Mouse (Mus musculus) stomach, postnatal 0 days (tissue): Measurements from ENCODE around the gene Tgfbr3.

ENCODE experiments used
- CTCF ChIP-seq: IDR thresholded peaks from 2 replicates; pipeline ENCODE4 v1.5.1; 2016; ENCODE audit warnings: antibody characterized with exemption, low read depth, mild to moderate bottlenecking, moderate library complexity
- EP300 ChIP-seq: optimal IDR thresholded peaks from 2 replicates; pipeline ENCODE3; 2016; ENCODE audit warnings: antibody characterized with exemption

DNA sequence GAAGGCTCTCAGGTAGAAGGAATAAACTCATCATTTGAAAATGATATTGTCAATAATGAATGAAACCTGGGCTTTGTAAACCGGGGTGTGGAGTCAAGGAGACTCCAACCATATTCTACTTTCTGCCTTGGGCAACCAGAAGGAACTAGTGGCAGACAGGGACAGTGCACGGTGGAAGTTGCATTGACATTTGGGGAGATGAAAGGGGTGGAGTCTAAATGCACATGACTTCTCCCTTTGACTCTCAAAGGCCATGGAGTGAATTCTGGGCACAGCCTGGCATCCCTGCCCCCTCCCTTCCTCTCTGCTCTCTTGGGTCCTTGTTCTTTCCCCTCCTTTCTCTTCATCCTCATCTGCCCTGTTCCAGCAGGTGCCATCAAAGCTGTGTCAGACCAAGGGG, 183.3 kb downstream of the Tgfbr3 start:
- no peak for TF ChIP-seq CTCF
- no peak for TF ChIP-seq EP300
